Mouse (Mus musculus) embryonic fibroblast, embryonic 13.5 days (primary cell): ENCODE measurements at regions not wholly inside any gene's neighbourhood (a gene's known extent, or its start where the extent isn't known, plus 50 kb on each side); places are given as distances from the start of the nearest gene placed in this dataset.

Source experiments
- H3K27ac ChIP-seq: 2 replicates; pipeline ENCODE4 v1.5.1; 2012; ENCODE audit warnings: low read length, control low read depth, inconsistent platforms; ENCODE audit not compliant: insufficient read depth
- H3K4me1 ChIP-seq: 2 replicates; pipeline ENCODE4 v1.6.1; 2011; ENCODE audit warnings: low read length; ENCODE audit not compliant: control insufficient read depth, insufficient read depth
- H3K4me3 ChIP-seq: 2 replicates; pipeline ENCODE4 v1.5.1; 2011; ENCODE audit warnings: mild to moderate bottlenecking, control low read depth, low read length; ENCODE audit not compliant: insufficient read depth
- CTCF ChIP-seq: IDR thresholded peaks from 2 replicates; pipeline ENCODE4 v1.5.1; 2011; ENCODE audit warnings: mild to moderate bottlenecking, control low read depth, low read length, moderate library complexity, borderline replicate concordance; ENCODE audit not compliant: insufficient read depth
- POLR2A ChIP-seq: IDR thresholded peaks from 2 replicates; pipeline ENCODE4 v1.6.1; 2011; ENCODE audit warnings: low read depth, mild to moderate bottlenecking, control low read depth, low read length, moderate library complexity

DNA sequence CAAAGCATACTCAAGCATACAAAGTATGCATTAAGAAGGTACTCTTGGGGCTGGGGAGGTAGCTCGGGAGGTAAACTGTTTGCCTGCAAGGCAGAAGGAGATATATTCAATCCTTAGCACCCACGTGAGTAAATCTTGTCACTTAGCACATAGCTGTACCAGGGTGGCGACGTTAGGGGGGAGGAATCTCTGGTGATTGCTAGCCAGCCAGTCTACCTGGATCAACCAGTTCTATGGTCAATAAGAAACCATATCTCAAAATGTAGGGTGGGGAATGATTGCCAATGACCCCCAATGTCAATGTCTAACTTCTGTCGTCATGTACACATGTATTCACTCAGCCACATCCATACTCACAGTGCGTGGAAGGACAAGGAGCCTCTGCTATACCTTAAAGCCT lies 214.5 kb downstream of the CK137956 start:
- Histone ChIP-seq H3K27ac (no peak overlapping the region), H3K4me1 (no peaks in the 10 kb centered on the region), H3K4me3 (no peak overlapping the region)
- TF ChIP-seq CTCF (no peak), POLR2A (no peak)

DNA sequence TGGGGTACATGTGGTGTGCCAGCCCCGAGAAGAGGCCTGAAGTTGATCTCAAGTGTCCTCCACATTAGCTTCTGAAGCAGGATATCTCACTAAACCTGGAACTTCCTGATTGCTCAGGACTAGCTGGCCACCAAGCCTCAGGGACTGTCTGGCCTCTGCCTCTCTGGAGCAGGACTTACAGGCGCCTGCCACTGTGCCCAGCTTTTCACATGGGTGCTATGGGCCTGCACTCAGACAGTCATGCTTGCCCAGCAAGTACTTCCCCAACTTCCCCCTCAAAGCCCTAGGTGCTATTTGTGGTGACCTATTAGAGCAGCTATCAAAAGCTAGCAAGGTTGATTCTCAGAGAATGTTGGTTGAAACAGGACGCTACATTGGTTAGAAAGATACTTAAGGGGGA lies 220.0 kb downstream of the CK137956 start:
- TF ChIP-seq CTCF (no peak), POLR2A (no peak)
- no peaks in the 10 kb centered on the region for H3K4me1 ChIP-seq
- H3K4me3 ChIP-seq = no peak overlapping the region
- H3K27ac ChIP-seq = no peak overlapping the region

DNA sequence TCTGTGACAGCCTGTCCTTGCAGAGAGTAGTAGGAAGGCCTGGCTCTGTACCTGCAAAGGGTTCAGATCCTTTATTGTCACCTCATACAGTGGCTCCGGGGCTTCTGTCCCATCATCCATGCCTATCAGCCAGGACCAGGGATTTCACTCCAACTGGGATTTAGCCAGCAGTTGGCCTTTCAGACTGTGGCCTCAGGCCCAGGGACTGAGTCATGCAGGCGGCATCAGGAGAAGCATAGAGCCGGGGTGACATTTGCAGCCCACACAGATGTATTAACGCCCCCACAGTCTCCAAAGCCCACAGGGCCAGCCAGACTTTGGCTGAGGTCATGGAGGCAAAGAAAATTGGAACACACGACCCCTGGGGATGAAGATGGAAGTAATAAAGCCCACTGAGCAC lies 222.9 kb downstream of the CK137956 start:
- Histone ChIP-seq H3K4me1 (no peaks in the 10 kb centered on the region), H3K27ac (no peak overlapping the region), H3K4me3 (no peak overlapping the region)
- TF ChIP-seq CTCF (no peak), POLR2A (no peak)

DNA sequence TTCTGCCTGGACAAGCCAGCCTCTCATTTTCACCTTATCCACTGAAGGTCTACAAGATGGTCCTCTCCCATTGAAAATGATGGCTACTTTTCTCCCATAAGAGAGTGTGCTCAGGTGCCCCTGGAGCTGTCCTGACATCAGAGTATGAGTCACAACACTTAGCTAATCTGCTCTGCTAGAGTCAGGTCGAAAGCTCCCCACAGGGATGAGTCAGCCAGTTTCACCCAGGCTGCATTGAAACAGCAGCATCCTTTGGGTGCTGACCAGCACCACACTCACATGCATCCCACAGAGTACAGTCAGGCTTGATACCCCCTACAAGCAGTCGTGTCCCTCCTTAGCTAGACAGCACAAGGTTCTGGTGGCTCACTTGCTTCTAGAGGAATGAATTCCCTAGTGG lies 234.0 kb downstream of the CK137956 start:
- H3K27ac ChIP-seq = no peak overlapping the region
- H3K4me3 ChIP-seq = no peak overlapping the region
- H3K4me1 ChIP-seq = no peaks in the 10 kb centered on the region
- TF ChIP-seq POLR2A (no peak), CTCF (no peak)

DNA sequence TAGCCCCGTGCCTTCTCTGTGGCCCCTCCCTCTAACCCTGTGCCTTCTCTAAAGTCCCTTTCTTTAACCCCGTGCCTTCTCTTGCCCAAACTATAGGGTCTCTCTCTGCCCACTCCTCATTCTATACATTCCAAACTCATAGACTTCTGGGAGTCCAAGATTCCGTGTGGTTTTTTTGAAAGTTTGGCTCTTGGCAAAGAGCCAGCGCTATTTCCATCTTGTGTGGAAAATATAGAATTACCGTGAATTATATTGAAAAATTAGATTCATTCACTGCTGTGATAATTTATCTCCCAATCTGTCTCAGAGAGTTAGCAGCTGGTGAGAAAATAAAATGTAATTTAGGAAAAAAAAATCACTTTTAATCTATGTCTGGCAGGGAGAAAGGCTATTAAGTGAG lies 234.6 kb downstream of the CK137956 start:
- Histone ChIP-seq H3K4me3 (no peak overlapping the region), H3K27ac (no peak overlapping the region), H3K4me1 (no peaks in the 10 kb centered on the region)
- TF ChIP-seq CTCF (no peak), POLR2A (no peak)

DNA sequence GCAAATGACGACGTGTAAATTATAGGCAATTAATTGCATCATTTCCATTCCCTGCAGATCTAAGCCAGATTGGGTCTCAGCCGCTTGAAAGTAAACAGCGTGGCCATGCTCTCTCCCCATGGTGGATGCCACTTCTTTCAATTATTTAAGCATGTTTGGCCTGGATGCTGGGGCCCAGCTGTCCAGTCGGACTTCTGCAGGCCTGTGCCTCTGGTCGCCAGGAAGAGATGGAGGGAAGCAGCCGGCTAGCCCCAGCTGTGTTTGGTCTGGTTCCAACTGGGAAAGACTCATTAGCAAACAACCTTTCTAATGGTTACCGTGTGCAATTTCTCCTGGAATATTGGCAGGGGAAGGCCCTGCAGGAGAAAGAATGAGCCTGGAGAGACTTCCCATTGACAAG lies 236.1 kb downstream of the CK137956 start:
- Histone ChIP-seq H3K27ac (no peak overlapping the region), H3K4me1 (no peaks in the 10 kb centered on the region), H3K4me3 (no peak overlapping the region)
- TF ChIP-seq CTCF = no peak
- no peak for TF ChIP-seq POLR2A

DNA sequence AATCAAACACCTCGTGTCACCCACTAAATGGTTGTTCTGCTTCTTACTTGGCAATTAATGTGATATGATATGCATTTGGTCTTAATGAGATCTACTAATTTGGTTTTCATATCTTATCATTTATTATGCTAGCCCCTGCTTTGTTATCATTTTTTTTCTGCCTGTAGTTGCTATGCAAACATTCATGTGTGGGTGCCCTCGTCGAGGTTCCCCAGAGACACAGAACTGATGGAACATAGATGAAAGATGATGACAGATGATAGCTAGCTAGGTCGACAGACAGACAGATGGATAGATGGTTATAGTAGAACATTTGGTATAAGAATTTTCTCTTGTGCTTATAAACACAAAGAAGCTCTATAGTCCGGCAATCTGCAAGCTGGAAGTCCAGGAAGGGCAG lies 252.1 kb downstream of the CK137956 start:
- no peak for TF ChIP-seq POLR2A
- TF ChIP-seq CTCF = no peak
- Histone ChIP-seq H3K4me3 (no peak overlapping the region), H3K4me1 (no peaks in the 10 kb centered on the region), H3K27ac (no peak overlapping the region)

DNA sequence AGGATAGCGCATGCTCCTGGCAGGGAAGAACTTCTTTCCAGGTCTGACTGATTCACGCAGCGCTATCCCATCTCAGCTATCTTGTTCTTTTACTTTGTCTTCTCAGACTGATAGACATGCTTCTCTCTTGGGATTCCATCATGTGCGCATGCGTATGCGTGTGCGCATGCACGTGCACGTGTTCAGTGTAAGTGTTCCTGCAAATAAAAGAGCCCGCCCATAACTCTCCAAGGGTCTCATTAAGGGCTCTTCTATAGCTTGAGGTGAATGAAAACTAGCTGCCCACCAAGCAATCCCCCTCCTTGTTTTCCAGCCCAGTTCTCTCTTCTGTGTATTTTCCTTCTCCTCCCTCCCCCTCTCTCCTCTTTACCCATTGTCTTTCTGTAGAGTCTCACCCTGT lies 258.5 kb downstream of the CK137956 start:
- Histone ChIP-seq H3K27ac (no peak overlapping the region), H3K4me1 (no peaks in the 10 kb centered on the region), H3K4me3 (no peak overlapping the region)
- TF ChIP-seq POLR2A (no peak), CTCF (no peak)

DNA sequence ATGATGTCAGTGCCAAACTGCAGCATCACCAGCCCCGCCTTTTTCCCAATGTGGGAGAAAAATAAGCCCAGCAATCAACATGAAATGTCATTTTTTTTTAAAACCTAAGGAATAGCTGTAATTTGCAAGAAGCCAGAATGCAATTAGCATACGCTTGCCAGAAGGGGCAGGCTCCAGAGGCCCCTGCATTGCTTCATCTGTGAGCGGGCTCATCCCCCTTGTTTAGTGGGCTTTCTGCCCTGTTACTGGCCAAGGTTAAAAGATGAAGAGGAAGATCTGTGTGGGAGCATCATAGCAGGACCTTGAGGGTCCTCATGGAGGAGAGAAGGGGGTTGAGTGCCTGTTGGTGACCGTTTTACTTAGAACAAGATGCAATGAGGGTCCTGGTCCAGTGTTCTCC lies 259.9 kb downstream of the CK137956 start:
- H3K27ac ChIP-seq = no peak overlapping the region
- H3K4me1 ChIP-seq = no peaks in the 10 kb centered on the region
- TF ChIP-seq POLR2A = no peak
- no peak for TF ChIP-seq CTCF
- H3K4me3 ChIP-seq = no peak overlapping the region

DNA sequence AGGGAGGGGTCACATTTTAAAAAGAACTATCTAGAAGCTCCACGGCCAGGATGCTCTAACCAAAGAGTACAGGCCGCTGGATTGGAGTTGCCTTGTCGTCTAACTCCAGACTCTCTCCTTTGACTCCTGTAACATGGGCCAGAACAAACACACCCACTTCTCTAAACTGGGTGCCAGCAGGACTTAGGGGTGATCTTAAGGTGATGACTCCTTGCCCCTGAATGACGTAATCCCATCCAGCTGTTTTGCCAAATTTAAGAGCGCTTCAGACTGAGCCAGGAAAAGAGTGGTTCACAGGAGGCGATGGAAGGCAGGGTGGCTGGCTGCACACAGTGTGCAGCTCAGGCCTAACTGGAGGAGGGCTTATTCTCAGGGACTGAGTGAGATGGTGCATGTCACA lies 261.0 kb downstream of the CK137956 start:
- Histone ChIP-seq H3K27ac (no peak overlapping the region), H3K4me3 (no peak overlapping the region), H3K4me1 (no peaks in the 10 kb centered on the region)
- TF ChIP-seq CTCF (no peak), POLR2A (no peak)

DNA sequence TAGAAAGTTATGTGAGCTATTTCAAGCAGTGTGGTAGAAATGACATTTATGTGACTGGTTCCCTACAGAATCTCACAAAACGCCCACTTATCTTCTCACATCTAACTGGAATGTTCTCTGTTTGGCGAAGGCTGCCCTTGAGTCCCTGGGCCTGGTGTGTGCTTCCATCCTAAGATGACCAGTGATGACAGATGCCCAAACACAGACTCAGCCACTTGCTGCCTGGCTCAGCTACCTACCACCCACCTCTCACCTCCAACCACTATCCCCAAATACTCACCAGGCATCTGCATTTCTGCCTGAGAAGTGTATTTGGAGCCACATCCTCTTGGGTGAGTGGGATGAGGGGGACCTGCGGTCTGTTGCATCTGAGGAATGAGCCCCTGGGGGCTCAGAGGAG lies 262.6 kb downstream of the CK137956 start:
- no peak overlapping the region for H3K27ac ChIP-seq
- H3K4me1 ChIP-seq = no peaks in the 10 kb centered on the region
- TF ChIP-seq CTCF (no peak), POLR2A (no peak)
- H3K4me3 ChIP-seq = no peak overlapping the region
